Mouse (Mus musculus): Measurements from ENCODE around the gene Srpk2.

- TF ChIP-seq POLR2A (IDR thresholded peaks at IDR 0.05; ENCODE audit: extremely low read depth, insufficient read depth, low read length) (no peak), CTCF (IDR thresholded peaks at IDR 0.05; ENCODE audit: low read depth, low read length) (no peak)
These were observed 32.6 kb downstream of the Srpk2 start for GRCm38 (mm10) chr5:23651786-23652185.

All from liver, adult 2 months (tissue).